Mouse (Mus musculus) layer of hippocampus, postnatal 36 days (tissue): Measurements from ENCODE around the gene Zfp414. TPM values are rescaled to one million over a fixed set of nuclear protein-coding genes. Genes with fewer than 3 reads are reported as not detected.
"Not testable (repeated sequence)": the region's sequence is repeated elsewhere in the genome, so short reads cannot be mapped to it uniquely, and the experiment has no call there.

Experiments
- DNase-seq, 2 experiments: peaks; one replicate each; pipeline ENCODE4 v3.0.0; 2022
- total RNA-seq, 2 experiments: library from RNA; stranded (reverse); gene quantifications; 2 replicates each; pipeline ENCODE4 v1.2.3; 2021

The Zfp414 gene
- 10 to 100 TPM; 46.2 to 46.7 TPM for total RNA-seq

DNA sequence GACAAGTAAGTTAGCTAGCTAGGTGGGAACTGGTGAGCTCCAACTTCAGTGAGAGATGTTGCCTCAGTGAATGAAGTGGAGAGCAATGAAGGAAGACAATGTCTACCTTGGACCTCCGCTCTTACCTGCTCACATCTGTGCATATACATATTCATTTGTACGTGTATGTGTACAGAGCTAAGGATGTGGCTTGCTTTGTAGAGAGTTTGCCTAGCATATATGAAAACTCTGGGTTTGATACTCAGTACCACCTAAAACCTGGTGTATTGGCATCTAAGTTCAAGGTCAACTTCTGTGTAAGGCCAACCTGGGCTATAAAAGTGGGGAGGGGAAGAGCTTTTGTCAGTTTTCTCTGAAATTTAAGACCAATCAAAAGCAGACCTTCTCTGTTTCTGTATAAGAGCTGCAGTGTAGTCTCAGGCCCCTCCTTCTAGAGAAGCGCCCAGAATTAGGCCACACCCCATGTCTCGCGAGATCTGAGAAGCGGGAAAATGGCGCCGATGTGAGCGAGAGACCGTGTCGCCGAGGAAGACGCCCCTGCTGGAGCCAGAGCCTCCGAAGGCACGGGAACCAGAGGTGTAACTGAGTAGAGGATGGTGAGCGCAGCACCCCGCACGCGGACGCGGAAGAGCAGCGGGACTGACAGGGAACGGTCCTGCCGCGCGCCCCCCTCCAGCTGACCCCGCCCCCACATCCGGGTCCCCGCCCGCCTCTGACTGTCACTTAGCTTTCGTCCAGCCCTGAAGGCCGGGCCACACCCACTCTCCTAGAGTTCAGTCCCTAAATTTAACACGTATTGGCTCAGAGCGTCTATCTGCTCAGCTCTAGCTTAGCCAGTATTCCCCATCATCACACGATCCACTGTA, at the start of gene Zfp414:
Zfp414 (plus strand) TSS at position 470 of the 866 bp plus-strand sequence.
- DNase-seq, result peak; percentile 87 to 88

DNA sequence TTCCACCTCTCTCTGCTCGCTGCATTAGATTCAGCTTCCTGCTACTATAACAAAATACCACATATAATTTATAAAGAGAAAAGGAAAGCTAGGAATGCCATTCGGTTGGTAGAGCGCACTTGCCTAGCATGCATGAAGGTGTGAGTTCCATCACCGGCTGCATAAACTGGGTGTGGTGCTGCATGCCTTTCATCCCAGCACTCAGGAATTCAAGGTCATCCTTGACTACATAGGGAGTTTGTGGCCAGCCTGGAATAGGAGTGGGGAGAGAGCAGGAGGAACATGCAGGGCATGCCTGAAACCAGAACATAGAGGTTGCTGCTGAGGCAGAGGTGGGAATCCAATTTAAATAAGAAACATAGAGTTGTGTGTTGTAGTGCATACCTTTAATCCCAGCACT, 44.8 kb upstream of the Zfp414 start:
- no peak for DNase-seq

DNA sequence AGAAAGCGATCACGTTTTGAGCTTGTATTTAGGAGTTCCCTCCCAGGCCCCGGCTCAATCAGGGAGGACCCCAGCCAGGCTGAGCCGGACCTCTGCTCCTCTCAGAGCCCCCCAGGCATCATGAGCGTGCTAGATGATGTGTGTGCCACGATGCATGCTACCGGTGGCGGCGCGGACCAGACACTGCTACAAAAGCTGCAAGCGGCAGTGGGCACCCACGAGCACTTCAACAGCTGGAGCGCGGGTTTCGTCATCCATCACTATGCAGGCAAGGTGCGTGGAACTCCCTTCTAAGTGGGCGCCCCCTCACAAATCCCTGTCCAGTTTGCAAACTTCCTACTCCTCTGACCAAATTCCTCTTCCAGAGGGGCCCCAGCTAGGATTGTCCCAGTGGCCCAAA, 42.9 kb upstream of the Zfp414 start:
- no peak for DNase-seq

DNA sequence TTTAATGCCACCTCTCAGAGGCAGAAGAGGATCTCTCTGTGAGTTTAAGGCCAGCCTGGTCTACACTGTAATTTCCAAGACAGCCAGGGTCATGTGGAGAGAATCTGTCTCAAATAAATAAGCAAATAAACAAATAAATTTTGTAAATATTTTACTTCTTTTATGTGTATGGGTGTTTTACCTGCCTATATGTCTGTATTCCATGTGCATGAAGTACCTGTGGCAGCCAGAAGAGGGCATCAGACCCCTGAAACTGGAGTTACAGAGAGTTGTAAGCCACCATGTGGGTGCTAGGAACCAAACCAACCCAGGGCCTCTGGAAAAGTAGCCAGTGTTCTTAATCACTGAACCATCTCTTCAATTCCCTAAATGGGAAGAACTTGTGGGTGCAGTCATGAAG, 31.6 kb upstream of the Zfp414 start:
- DNase-seq, result no peak

DNA sequence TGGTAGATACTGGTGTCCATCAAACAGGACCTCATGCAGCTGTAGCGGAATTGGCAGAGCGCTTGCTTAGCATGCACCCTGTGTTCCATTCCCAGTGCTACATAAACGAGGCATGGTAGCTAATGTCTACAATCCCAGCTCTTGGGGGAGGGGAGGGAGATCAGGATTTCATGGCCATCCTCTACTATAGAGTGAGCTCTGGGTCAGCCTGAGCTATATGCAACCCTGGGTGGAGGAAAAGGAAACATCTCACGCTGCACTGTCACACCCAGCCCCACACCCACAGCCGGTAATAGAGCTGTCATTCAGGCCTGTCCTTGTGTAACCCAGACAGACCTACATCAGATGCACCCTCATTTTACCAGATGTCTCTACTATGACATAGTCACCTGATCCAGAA, 30.4 kb upstream of the Zfp414 start:
- no peak for DNase-seq

DNA sequence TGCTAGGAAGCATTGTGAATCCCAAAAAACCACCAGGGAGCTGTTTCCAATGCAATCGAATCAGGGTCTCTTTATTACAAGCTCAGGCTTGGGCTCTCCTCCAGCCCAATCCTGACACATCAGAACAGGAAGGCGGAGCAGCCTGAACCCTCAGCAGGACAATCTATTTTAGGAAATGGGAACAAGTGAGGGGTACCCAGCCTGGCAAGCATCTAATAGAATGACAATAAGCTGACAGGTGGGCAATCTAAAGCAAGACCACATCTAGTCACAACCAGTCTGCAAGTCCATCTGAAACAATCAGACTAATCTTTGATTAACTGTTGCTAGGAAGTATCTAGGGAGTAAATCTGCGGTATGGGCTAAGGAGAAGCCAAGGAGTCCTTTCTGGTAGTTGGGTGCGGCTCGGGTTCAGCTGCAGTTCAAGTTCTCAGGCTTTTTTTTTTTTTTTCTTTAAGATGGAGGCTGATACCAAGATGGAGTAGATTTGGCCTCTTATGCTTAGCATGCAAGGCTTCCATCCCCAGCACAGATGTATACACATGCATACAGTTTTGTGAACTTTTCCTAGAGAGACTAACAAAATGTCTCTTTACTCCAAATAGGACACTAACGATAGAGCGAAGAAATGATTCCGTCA, 28.9 kb upstream of the Zfp414 start:
- DNase-seq, result no peak

DNA sequence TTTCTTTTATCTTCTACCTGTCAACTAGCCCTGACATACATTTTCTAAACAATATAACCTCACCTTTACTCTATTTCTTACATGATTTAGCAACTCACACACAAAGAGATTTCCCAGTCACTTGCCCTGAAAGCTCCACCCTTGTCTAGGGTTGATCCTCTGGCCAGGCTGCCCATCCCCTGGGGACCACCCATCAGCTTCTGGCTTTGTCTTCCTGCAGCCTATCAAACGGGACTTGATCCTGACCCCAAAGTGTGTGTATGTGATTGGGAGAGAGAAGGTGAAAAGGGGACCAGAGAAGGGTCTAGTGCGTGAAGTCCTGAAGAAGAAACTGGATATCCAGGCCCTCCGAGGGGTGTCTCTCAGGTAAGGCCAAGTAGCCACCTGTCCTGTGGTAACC, 28.1 kb upstream of the Zfp414 start:
- DNase-seq, result no peak

DNA sequence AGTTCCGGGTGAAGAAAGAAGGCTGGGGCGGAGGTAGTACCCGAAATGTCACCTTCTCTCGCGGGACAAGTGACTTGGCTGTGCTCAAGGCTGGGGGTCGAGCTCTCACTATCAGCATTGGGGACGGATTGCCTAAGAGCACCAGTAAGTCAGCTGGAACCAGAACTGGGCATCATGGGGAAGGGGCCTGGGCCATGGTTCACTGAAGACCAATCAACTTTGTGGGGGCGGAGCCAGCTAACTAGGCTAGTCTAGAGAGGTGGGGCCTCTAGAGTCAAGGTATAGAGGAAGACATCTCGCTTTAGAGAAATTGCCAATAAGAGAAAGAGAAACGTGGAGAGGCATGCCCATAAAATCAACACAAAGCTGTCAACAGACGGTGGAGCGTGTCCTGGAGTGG, 26.9 kb upstream of the Zfp414 start:
- DNase-seq, result no peak

DNA sequence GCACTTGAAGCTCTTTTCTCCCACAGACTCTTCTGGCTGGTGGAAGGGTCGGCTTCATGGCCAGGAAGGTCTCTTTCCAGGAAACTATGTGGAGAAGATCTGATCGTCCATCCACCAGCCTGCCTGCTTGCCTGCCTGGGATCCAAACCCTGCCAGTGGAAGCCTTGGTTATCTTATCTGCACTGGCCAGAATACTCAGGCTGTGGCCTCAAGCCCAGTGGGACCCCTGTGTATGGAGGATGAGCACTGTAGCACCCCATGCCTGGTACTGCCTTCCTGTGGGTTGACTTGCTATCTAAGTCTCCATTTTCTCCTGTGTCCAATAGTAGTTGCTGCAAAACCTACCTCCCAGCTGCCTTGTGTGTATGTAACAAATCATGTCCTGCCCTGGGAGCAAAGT, 21.6 kb upstream of the Zfp414 start:
- DNase-seq, result no peak

DNA sequence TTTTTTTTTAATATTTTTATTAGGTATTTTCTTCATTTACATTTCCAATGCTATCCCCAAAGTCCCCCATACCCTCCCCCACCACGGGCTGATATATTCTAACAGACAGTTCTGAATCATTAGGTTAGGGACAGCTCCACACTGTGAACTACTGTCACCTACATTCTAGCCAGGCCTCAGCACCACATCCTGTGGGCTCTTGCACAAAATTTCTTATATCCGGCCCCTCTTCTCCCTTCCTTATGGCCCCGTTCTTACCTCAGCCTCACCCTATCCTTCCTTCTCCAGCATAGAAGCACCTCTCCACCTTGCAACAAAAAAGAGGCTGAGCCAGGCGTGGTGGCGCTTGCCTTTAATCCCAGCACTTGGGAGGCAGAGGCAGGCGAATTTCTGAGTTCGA, 18.3 kb upstream of the Zfp414 start:
- no peak for DNase-seq

DNA sequence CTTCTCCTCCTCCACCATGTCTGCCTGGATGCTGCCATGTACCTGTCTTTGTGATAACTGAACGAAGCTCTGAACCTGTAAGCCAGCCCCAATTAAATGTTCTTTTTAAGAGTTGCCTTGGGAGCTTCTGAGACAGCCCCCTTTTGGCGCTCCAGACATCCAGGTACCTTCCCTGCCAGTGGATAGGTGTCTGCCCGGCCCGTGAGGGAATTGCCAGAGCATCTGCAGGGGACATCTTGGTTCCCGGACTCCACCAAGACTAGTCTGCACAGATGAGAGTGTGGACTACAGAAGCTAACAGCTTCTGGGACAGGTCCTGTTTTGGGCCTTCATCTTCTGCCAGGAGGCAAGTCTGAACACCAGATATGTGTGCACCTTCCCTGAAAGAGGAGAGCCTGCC, 15.2 kb upstream of the Zfp414 start:
- DNase-seq, result not testable (repeated sequence)

DNA sequence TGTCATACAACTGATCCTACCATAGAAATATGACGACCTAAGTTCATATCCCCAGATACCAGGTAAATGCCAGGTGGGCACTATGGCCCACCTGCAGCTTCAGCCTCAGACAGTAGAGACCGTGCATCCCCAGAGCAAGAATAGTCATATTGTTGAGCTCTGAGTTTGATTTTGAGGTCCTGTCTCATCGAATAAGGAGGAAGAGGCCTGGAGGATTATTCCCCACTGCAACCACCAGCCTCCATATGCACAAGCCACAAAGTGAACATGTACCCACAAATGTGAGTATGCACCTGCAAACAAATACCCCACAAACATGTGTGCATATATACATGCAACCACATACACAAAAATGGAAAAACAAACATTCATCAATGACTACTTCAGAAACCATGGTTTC, 1.6 kb upstream of the Zfp414 start:
- no peak for DNase-seq

DNA sequence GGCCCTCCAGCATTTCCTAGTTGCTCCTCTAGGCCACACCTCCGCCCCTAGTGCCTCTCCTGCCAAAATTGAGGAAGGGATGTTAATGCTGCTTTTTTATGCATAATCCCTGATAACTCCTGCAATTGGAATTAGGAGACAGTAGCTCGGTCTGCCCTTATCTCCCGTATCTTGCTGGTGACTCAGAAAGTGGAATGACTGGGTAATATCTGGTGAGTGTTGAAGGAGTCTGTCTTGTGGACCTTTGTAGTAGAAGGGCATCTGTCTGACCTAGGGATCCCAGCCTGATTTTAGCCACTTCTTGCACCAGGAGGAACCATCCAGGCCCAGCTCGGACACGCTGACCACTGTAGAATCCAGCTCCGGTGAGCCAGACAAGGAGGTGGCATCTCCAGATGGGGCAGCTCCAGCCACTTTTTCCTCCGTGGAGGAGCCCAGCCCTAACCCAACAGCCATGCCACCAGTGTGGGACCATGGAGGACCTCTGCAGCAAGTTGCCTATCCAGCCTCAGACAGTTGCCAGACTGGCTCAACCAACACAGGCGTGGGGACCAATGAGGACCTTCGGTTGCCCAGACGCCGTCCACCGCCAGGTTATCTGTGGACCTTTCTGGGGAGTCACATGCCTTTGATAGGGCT, 716 bp downstream of the Zfp414 start:
- no peak for DNase-seq

DNA sequence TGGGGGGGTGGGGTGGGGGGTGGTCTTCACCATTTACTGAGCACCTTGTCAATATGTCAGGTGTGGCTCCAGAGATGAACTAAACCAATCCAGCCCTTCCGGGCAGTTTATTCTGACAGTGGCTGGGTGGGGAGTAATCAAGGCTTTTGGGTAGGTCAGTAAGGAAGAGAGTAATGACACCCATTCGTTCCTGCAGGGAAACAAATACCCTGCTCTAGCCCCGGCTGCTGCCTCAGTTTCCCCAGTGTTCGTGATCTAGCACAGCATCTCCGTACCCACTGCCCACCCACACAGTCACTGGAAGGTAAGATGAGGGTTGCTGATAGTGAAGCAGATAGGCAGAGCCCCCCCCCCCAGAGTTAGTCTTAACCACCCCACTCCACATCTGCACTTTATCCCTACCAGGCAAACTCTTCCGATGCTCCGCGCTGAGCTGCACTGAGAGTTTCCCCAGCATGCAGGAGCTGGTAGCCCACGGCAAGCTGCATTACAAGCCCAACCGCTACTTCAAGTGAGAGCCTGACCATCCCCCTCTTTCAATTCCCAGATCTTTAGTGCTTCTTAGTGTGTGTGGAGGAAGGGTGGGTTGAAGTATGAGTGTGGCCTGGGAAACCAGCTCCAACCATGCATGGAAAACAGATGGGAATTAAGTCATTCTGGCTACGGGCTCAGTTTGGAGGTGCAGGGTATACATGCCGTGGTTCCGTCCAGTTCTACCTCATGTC, 1.4 kb downstream of the Zfp414 start:
- DNase-seq, result no peak

DNA sequence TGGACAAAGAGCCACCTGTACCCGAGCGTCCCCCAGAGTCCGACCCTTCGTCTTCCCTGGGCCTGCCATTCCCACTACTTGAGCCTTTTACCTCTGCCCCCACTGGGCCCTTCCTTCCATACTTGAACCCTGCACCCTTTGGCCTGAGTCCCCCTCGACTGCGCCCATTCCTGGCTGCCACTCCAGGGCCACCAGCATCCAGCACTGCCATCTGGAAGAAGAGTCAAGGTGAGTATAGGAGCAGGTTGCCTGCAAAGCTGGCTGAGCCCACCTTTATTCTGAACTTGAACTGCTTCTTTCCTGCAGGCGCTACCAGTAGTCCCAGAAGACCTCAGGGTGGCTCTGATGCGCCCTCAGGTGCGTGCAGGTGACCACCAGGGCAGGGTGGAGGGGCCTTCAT, 2.3 kb downstream of the Zfp414 start:
- no peak for DNase-seq

DNA sequence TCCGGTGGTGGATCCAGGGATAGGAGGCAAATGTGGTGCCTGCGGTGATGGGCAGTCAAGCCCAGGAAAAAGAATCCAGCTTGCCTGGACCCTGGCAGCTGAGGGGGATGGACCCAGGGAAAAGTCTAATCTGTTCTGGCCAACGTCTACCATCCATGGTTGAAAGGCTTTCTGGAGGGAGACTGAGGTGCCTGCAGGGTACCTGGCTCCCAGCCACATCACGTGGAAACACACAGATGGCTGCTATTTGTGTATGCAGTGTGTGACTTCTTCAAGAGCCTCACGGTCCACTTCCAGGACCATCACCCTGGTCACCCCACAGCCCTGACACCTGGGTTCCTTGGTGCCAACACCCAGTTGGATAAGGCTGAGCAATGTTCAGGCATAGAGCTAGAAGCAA, 2.9 kb downstream of the Zfp414 start:
- no peak for DNase-seq

DNA sequence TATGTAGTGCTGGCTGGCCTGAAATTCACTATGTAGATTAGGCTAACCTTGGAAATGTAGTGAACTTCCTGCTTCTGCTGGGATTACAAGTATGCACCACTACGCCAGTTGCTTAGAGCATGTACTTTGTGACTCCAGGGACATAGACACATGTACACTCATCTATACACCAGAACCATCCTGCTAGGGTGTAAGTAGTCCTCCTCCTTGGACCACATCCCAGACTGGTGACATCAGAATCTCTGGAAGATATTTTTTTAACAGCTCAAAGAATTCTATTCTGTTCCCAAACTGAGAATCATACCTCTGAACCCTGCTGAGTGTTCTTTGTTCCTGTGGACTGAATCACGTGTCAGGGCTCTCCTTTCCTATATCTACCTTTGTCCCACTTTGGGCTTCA, 8.1 kb downstream of the Zfp414 start:
- DNase-seq, result no peak

DNA sequence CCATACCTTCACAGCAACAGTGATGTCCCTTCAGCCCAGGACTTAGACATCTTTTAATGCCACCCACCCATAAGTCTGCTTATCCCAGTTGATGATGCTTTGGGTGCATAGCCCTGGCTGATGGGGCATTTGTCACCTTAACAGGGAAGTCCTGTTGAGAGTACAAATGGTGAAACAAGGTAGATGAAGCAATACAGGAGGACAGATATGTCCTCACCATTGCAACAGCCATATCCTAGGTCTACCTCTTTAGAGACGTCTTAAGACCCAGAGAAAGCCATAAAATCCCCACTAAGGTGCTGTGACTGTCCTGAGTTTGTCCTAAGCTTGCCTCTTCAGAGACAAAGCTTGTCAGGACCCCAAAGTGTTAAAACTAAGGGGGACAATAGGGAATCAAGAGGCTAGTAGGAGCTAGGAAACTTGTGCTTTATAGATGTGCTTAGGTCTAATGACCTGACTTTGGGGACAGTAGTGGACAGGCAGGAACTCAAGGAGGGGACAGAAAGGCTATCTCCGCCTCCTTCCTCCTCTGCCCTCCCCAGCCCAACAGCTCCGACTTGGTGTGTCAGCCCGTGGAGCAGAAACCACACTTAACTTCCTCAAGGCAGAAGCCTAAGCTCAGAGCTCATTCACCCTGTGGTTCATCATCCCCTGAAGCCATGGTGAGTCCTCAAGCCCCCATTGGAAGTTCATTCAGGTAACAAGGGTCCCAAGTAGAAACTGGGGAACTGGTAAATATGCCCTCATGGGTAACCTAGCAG, 8.8 kb downstream of the Zfp414 start, which contains the start of gene Pram1:
Pram1 (plus strand) TSS at position 541 of the 761 bp plus-strand sequence.
- DNase-seq, result no peak

DNA sequence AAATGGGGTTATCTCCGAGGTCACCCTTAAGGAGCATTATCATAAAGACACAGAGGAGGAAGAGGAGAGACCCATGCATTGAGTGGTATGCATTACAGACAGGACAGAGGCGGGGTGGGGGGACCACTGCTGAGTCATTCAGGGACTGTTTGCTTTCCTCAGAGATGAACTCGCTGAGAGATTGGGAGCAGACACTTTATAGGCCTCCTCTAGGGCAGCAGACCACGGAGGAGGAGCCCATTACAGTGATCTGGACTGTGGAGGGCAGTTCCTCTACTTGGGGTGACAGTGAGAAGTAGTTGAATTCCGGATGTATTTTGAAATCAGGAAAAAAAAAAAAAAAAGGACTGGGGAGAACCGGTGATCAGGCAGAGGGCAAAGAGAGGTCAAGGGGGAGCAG, 10.9 kb downstream of the Zfp414 start:
- no peak for DNase-seq

DNA sequence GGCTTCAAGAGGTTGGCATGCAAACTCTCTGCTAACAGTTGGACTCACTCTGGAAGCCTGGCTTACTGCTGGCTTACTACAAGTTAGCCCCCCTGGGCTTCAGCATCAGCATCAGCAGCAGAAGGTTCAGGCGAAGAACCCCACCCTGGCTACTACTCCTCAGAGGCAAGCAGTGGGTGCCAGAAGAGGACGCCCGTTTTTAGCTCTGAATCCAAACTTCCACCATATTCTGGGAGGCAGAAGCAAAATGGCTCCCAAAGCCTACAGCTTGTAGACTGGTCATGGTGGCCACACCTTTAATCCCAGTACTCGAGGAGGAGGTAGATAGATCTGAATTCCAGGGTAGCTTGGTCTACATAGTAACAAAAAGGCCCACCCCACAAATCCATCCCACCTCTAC, 15.2 kb downstream of the Zfp414 start:
- DNase-seq, result no peak

DNA sequence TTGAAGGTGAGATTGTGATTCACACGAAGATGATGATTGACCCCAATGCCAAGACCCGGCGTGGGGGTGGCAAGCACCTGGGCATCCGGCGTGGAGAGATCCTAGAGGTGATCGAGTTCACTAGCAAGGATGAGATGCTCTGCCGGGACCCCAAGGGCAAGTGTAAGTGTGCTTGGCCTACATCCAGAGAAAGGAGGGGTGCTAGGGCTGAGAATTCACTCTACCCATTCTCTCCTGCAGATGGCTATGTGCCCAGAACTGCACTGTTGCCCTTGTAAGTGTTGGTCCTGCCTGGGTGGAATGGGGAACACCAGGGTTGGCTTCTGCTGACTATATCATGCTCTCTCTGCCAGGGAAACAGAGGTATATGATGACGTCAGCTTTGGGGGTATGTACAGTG, 16.2 kb downstream of the Zfp414 start:
- no peak for DNase-seq
